Mouse (Mus musculus): ENCODE data around the gene Tmem135. TPM values are rescaled to one million over a fixed set of nuclear protein-coding genes. Genes with fewer than 3 reads are reported as not detected.
"Not testable (repeated sequence)": the region's sequence is repeated elsewhere in the genome, so short reads cannot be mapped to it uniquely, and the experiment has no call there.

Gene Tmem135
- polyA plus RNA-seq, 1 experiment from 2014 or later, result 25.2 TPM

DNA sequence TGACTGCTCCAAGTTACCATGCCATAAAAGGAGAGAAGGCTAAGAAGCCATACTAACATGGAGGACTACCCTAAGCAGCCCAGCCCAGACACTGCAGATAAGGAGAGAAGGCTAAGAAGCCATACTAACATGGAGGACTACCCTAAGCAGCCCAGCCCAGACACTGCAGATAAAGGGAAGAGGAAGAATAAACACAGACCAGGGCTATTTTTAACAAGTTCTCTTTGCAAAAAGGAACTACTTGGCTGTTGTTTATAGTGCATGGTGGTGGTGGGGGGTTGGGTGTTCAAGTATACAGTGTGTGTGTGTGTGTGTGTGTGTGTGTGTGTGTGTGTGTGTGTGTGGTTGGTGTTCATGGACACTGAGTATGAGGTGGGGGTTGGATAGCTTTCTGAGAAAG, 133.6 kb downstream of the Tmem135 start:
- H3K4me2 ChIP-seq (replicated peaks); H3K9me3 ChIP-seq (replicated peaks); H3K27ac ChIP-seq (replicated peaks); ATAC-seq (ENCODE audit: insufficient number of reproducible peaks, low FRiP score, low TSS enrichment, low read depth); H3K36me3 ChIP-seq; H3K27me3 ChIP-seq; H3K9ac ChIP-seq; H3K4me3 ChIP-seq (replicated peaks); H3K4me1 ChIP-seq: not testable (repeated sequence)

DNA sequence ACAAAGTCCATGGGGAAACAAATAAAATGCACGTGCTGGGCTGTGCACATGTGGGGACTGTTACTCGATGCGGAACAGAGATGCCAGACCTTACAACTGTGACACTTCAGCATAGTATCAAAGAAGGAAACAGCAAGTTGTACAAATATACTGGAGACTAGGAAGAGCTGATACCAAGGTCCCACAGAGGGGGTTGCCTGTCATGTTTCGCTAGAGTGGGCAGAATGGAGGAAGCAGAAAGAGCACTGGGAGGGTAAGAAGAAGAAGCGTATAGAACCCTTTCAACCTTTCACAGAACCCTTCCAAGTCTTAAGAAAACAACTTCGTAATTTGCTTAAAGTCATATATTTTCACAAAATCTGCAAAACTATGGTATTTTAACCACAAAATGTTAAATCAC, 134.2 kb downstream of the Tmem135 start:
- Histone ChIP-seq H3K4me3 (replicated peaks) (no peak overlapping the region), H3K9ac (no peak overlapping the region), H3K4me2 (replicated peaks) (no peak overlapping the region), H3K9me3 (replicated peaks) (no peaks in the 10 kb centered on the region; the same call in 1 of the 2 replicates), H3K36me3 (peaks cover 5% of the 10 kb centered on the region), H3K27ac (replicated peaks) (no peak overlapping the region), H3K4me1 (no peaks in the 10 kb centered on the region; the same call in 1 of the 2 replicates), H3K27me3 (no peaks in the 10 kb centered on the region)
- no peak for ATAC-seq (ENCODE audit: insufficient number of reproducible peaks, low FRiP score, low TSS enrichment, low read depth)
- WGBS, result 72% methylated on average over 6 of the region's 6 CpGs

DNA sequence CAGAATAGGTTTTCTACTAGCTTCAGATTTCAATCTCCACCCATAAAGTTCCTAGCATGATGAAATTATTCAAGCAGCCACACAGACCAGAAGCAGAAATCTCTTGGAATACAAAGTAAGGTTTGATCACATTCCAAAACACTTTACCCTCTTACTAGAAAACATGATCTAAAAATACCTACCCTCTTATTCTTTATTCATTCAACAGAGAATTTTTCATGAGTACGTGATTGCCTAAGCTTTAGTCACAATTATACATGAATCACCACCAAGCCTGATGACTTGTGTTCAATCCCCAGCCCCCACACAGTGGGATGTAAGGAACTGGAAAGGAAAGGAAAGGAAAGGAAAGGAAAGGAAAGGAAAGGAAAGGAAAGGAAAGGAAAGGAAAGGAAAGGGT, 136.5 kb downstream of the Tmem135 start:
- Histone ChIP-seq H3K9ac (no peak overlapping the region), H3K9me3 (replicated peaks) (no peaks in the 10 kb centered on the region), H3K36me3 (peaks cover under 1% of the 10 kb centered on the region), H3K4me3 (replicated peaks) (no peak overlapping the region), H3K27ac (replicated peaks) (no peak overlapping the region), H3K27me3 (no peaks in the 10 kb centered on the region), H3K4me2 (replicated peaks) (no peak overlapping the region), H3K4me1 (no peaks in the 10 kb centered on the region; the same call in 1 of the 2 replicates)
- no peak for ATAC-seq (ENCODE audit: insufficient number of reproducible peaks, low FRiP score, low TSS enrichment, low read depth)
- 56% methylated on average over 1 of the region's 1 CpGs for WGBS

DNA sequence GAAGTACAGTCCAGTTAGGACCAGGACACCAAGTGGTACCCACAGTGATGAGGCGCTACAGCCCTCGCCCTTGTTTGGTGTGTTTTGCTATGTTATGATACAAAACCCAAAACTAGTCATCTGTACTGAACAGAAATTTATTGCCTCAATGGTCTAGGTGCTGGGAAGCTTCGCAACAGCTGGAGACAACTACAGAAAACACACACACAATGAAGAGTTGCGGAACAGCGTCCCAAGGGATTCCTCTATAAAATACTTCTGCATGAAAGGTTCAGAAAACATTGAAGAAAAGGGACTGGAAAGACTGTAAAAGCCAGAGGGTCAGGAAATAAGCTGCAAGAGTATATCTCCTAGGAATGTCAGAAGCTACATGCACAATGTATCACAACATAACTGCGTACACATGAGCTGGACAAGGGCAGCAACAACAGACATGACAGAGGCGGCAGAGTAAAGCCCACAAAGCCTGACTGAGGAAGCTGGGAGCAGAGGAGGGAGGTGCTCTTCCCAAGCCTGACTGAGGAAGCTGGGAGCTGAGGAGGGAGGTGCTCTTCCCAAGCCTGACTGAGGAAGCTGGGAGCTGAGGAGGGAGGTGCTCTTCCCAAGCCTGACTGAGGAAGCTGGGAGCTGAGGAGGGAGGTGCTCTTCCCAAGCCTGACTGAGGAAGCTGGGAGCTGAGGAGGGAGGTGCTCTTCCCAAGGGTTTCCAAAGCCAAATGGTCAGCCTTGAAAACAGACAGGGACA, 137.8 kb downstream of the Tmem135 start:
- no peak overlapping the region for H3K4me3 ChIP-seq (replicated peaks)
- WGBS, result 82% methylated on average over 7 of the region's 7 CpGs
- no peak for ATAC-seq (ENCODE audit: insufficient number of reproducible peaks, low FRiP score, low TSS enrichment, low read depth)
- H3K9ac ChIP-seq, result no peak overlapping the region
- H3K27me3 ChIP-seq, result no peaks in the 10 kb centered on the region
- H3K4me1 ChIP-seq, result no peaks in the 10 kb centered on the region; the same call in 1 of the 2 replicates
- H3K9me3 ChIP-seq (replicated peaks), result no peaks in the 10 kb centered on the region
- H3K36me3 ChIP-seq, result no peaks in the 10 kb centered on the region
- no peak overlapping the region for H3K27ac ChIP-seq (replicated peaks)
- H3K4me2 ChIP-seq (replicated peaks), result no peak overlapping the region

DNA sequence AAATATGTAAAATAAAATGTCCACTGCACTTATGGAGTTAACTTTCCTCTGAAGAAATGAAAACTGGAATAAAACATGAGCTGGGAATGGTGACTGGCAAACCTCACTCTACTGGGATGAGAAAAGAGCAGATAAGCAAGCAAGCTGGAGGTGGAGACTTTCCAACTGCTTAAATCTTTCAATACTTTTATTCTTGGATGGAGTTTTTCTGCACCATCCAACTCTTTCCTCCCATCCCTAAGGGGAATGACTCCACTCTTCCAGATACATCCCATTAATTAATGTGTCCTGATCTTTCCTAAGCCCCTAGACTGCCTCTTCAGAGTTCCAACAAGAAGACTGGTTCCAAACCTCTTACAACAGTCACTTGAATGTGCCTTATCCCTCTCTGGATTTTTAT, 143.1 kb downstream of the Tmem135 start:
- Histone ChIP-seq H3K27me3 (no peaks in the 10 kb centered on the region), H3K36me3 (no peaks in the 10 kb centered on the region), H3K4me2 (replicated peaks) (no peak overlapping the region), H3K4me1 (0 out of 2 replicates have a peak, but pooled peaks cover 2% of the 10 kb centered on the region), H3K27ac (replicated peaks) (no peak overlapping the region), H3K9ac (no peak overlapping the region), H3K4me3 (replicated peaks) (no peak overlapping the region), H3K9me3 (replicated peaks) (no peaks in the 10 kb centered on the region)
- no peak for ATAC-seq (ENCODE audit: insufficient number of reproducible peaks, low FRiP score, low TSS enrichment, low read depth)

DNA sequence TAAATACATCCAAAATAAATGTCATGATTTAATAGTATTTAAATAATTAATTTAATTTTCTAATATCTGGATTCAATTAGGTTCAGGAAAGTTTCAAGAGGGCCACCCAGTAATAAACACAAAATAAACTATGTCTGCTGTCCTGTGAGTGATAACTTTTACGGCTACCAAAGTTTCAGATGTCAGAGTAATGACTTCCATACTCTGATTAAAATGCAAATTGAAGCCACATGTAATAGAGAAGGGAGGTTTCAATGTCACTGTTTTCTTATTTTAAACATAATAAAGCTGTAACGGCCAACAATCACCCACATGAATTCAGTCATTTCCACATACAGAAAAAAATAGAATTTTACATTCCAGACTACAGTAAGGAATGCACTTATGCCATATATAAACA, 145.2 kb downstream of the Tmem135 start:
- H3K4me2 ChIP-seq (replicated peaks), result no peak overlapping the region
- no peak overlapping the region for H3K27ac ChIP-seq (replicated peaks)
- WGBS, result 30% methylated on average over 2 of the region's 2 CpGs
- ATAC-seq (ENCODE audit: insufficient number of reproducible peaks, low FRiP score, low TSS enrichment, low read depth), result no peak
- 0 out of 2 replicates have a peak, but pooled peaks cover 2% of the 10 kb centered on the region for H3K4me1 ChIP-seq
- H3K9me3 ChIP-seq (replicated peaks), result no peaks in the 10 kb centered on the region
- H3K4me3 ChIP-seq (replicated peaks), result no peak overlapping the region
- no peaks in the 10 kb centered on the region for H3K27me3 ChIP-seq
- no peak overlapping the region for H3K9ac ChIP-seq
- no peaks in the 10 kb centered on the region for H3K36me3 ChIP-seq

DNA sequence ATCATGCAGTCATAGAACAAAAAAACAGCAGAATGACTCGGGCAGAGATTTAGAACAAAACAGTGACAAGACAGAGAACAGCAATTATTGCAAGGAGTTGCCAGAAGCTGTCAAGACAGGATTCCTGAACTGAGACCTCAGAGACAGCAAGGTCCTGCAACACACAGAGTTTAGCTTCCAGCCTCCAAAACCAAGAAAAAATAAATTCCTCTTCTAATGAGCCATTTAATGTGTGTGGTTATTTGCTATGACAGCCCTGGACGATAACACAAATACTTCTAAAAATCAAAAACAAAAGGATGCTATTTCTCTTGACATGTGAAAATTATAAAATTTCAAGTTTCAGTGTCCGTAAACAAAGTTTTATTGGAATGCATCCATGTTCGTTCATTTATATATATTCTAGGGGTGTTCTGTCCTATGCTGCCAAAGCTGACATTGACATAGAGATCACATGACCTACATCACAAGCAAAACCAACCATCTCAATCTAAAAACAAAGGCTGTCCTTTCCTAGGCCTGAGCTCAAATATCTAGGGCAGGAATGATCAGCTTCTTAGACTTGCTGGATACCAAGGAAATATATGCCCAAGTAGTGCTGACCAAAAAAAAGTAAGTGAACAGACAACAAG, 146.0 kb downstream of the Tmem135 start:
- 51% methylated on average over 4 of the region's 4 CpGs for WGBS
- Histone ChIP-seq H3K9ac (no peak overlapping the region), H3K4me2 (replicated peaks) (no peak overlapping the region), H3K27ac (replicated peaks) (no peak overlapping the region), H3K4me3 (replicated peaks) (no peak overlapping the region), H3K4me1 (0 out of 2 replicates have a peak, but pooled peaks cover 2% of the 10 kb centered on the region), H3K27me3 (no peaks in the 10 kb centered on the region), H3K36me3 (no peaks in the 10 kb centered on the region), H3K9me3 (replicated peaks) (no peaks in the 10 kb centered on the region)
- no peak for ATAC-seq (ENCODE audit: insufficient number of reproducible peaks, low FRiP score, low TSS enrichment, low read depth)

DNA sequence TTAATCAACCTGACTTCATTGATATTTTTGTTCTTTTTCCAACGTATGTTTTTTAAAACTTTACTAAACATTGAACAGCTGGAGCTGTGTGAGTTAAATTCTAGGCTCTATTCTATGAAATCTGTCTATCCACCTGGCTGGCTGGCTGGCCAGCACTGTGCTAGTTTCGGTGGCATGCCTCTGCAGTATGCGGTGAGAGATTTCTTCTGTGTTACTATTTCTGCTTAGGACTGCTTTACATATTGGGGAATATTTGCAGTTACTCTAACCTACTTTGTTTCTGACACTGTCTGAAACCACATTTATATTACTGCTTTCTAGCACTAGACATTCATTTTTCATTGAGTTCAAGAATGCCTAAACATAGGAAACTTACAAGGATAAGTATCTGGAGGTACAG, 150.2 kb downstream of the Tmem135 start:
- Histone ChIP-seq H3K4me3 (replicated peaks) (no peak overlapping the region), H3K36me3 (no peaks in the 10 kb centered on the region), H3K9me3 (replicated peaks) (no peaks in the 10 kb centered on the region), H3K4me1 (0 out of 2 replicates have a peak, but pooled peaks cover 2% of the 10 kb centered on the region), H3K4me2 (replicated peaks) (no peak overlapping the region), H3K9ac (no peak overlapping the region), H3K27ac (replicated peaks) (no peak overlapping the region), H3K27me3 (no peaks in the 10 kb centered on the region)
- ATAC-seq (ENCODE audit: insufficient number of reproducible peaks, low FRiP score, low TSS enrichment, low read depth), result no peak
- WGBS, result 86% methylated on average over 3 of the region's 3 CpGs

DNA sequence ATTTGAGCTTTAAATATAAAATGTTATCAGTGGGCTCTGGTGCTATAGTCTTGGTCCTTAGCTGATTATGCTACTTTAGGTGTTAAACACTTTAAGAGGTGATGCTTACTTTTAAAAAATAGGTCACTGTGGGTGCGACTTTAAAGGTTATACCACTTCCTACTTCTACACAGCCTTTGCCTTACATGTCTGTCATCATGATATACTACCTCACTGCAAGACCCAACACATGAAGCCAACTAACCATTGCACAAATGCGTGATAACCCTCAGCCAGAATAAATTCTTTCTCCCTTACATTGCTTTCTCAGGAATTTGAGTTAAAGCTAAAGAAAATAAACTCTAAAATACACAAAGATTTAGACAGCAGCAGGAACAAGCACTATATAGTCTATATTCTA, 150.7 kb downstream of the Tmem135 start:
- Histone ChIP-seq H3K4me3 (replicated peaks) (no peak overlapping the region), H3K9ac (no peak overlapping the region), H3K4me2 (replicated peaks) (no peak overlapping the region), H3K27me3 (no peaks in the 10 kb centered on the region), H3K9me3 (replicated peaks) (no peaks in the 10 kb centered on the region), H3K27ac (replicated peaks) (no peak overlapping the region), H3K4me1 (0 out of 2 replicates have a peak, but pooled peaks cover 2% of the 10 kb centered on the region), H3K36me3 (no peaks in the 10 kb centered on the region)
- WGBS, result 91% methylated on average over 2 of the region's 2 CpGs
- no peak for ATAC-seq (ENCODE audit: insufficient number of reproducible peaks, low FRiP score, low TSS enrichment, low read depth)

DNA sequence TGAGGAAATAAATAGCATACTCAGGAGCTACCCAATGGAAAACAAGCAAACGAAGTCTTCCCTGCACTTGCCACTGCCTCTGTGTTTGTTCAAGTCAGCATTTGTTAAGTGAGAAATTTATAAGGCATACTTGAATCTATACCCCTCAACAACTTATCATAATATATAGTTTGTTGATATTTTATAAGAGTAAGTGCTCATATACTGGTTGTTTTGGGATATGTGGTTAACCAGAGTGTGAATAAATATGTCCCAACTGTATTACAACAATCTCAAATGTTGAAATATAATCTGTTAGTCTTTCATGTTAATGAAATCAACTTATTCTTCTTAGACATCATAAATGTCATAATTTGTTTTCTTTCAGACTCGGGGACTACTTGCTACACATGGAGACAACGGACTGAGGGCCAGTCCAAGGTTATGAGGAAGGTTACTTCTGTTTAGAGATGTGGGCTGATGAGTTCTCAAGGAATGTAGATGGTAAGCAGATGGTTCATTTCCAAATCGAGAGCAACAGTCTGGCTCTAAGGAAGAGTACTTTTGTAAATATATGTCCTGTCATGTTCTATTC, 152.1 kb downstream of the Tmem135 start:
- Histone ChIP-seq H3K4me1 (no peaks in the 10 kb centered on the region), H3K4me2 (replicated peaks) (no peak overlapping the region), H3K36me3 (no peaks in the 10 kb centered on the region), H3K9me3 (replicated peaks) (no peaks in the 10 kb centered on the region), H3K27ac (replicated peaks) (no peak overlapping the region), H3K4me3 (replicated peaks) (no peak overlapping the region), H3K27me3 (no peaks in the 10 kb centered on the region), H3K9ac (no peak overlapping the region)
- WGBS, result 70% methylated on average over 4 of the region's 4 CpGs
- ATAC-seq (ENCODE audit: insufficient number of reproducible peaks, low FRiP score, low TSS enrichment, low read depth), result no peak

DNA sequence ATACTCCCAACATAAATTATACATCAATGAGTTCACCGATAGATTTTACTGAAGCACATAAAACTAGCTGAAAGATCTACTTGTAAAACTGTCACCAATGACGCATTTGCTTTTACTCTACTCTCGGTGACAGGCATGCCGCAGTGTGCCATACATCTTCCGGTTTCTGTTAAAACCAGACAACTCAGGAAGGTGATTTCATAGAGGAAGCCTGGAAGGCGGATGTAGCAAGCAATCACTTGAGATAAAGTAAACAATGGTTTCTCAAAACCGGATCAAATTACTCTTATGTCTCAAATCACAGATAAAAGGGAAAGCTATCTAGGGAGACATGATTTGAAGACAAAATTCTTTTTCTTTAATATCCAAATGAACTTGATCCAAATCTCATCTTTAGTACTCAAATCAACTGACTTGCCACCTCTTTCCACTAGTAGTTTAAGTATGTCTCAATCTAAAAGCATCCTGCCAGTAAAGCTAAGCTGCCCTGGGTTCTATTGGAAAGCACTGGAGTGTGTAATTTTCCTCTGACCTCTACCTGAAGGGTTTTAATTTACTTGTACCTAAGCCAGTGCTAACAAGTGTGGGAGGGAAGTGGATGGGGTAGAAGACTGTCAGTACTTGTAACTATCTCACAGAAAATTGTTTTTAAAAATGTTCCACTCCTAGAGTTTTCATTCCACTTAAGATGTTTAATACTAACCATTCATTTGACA, 155.7 kb downstream of the Tmem135 start:
- Histone ChIP-seq H3K4me3 (replicated peaks) (no peak overlapping the region), H3K4me1 (no peaks in the 10 kb centered on the region), H3K27me3 (no peaks in the 10 kb centered on the region), H3K36me3 (no peaks in the 10 kb centered on the region), H3K9ac (no peak overlapping the region), H3K4me2 (replicated peaks) (no peak overlapping the region), H3K9me3 (replicated peaks) (no peaks in the 10 kb centered on the region), H3K27ac (replicated peaks) (no peak overlapping the region)
- ATAC-seq (ENCODE audit: insufficient number of reproducible peaks, low FRiP score, low TSS enrichment, low read depth), result no peak
- WGBS, result 50% methylated on average over 7 of the region's 7 CpGs
